Mouse (Mus musculus) kidney, embryonic 14.5 days (tissue): ENCODE results near the gene Paics. TPM values are rescaled to one million over a fixed set of nuclear protein-coding genes. Genes with fewer than 3 reads are reported as not detected.

ENCODE experiments used
- ATAC-seq: fragments of 200-750 bp; cut with Nextera tagmentation; 2 replicates; pipeline ENCODE4 v1.8.0; 2017; ENCODE audit warnings: moderate number of reproducible peaks, mild to moderate bottlenecking, moderate TSS enrichment, moderate library complexity; ENCODE audit not compliant: low FRiP score, low TSS enrichment
- H3K27ac ChIP-seq: fragments of 300-500 bp; sonication (generic); 2 replicates; pipeline ENCODE4 v1.5.1; 2014; ENCODE audit warnings: low read depth, mild to moderate bottlenecking, low read length, moderate library complexity, mixed read lengths
- H3K27me3 ChIP-seq: fragments of 300-500 bp; sonication (generic); 2 replicates; pipeline ENCODE4 v1.6.1; 2014; ENCODE audit warnings: mild to moderate bottlenecking, low read length; ENCODE audit not compliant: control insufficient read depth, insufficient read depth
- H3K36me3 ChIP-seq: fragments of 300-500 bp; sonication (generic); 2 replicates; pipeline ENCODE4 v1.6.1; 2014; ENCODE audit warnings: low read length, mixed read lengths; ENCODE audit not compliant: control insufficient read depth, insufficient read depth
- H3K4me1 ChIP-seq: fragments of 300-500 bp; sonication (generic); 2 replicates; pipeline ENCODE4 v1.6.1; 2014; ENCODE audit warnings: low read length, mixed read lengths; ENCODE audit not compliant: control insufficient read depth, insufficient read depth
- H3K4me2 ChIP-seq: fragments of 300-500 bp; sonication (generic); replicated peaks from 2 replicates; pipeline ENCODE4 v1.6.1; 2014; ENCODE audit warnings: low read depth, mild to moderate bottlenecking, low read length
- H3K4me3 ChIP-seq: fragments of 300-500 bp; sonication (generic); 2 replicates; pipeline ENCODE4 v1.5.1; 2014; ENCODE audit warnings: mild to moderate bottlenecking, low read length
- H3K9ac ChIP-seq: fragments of 300-500 bp; sonication (generic); 2 replicates; pipeline ENCODE4 v1.6.1; 2014; ENCODE audit warnings: low read depth, mild to moderate bottlenecking, low read length, moderate library complexity
- H3K9me3 ChIP-seq: fragments of 300-500 bp; sonication (generic); 2 replicates; pipeline ENCODE4 v1.6.1; 2016; ENCODE audit warnings: low read length; ENCODE audit not compliant: control insufficient read depth
- WGBS: fragments of 180-500 bp; shearing (Covaris S2); extraction: QIAGEN DNeasy Blood & Tissue Kit; methylation state at CpG from one replicate; pipeline ENCODE4 v1.1.7; 2014; 5-methylcytosine and 5-hydroxymethylcytosine counted together
- polyA plus RNA-seq: library from polyadenylated mRNA; unstranded; fragments of >200 nt; fragmentation: Nextera tagmentation; extraction: Ambion mirVana; gene quantifications from 2 replicates; pipeline ENCODE4 v1.2.1, GENCODE M21; 2014

Gene Paics
- polyA plus RNA-seq, 1 experiment from 2014 or later, result 349 TPM

DNA sequence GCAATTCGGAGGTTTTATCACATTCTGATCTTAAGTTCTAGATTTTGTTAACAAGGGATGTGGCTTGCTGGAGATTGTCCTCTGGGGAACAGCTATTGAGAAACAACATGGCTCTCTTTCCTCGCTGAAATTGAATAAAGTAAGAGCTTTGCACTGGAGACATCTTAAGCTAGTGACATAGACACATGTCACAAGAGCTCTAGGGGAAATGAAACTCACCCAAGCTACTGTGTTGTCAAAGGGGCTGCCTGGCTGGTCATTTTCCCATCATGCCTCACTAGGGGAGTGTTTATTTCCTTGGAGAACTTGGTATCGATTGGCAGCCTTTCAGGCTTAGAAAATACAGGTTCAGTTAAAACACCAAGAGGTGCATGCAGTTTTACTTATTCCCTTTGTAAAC lies 62.1 kb downstream of the Paics start:
- H3K4me3 ChIP-seq, result no peak overlapping the region
- no peak overlapping the region for H3K4me2 ChIP-seq
- no peak for ATAC-seq
- H3K27me3 ChIP-seq, result no peaks in the 10 kb centered on the region; the same call in 1 of the 2 replicates
- 76% methylated on average over 3 of the region's 3 CpGs for WGBS
- no peaks in the 10 kb centered on the region for H3K36me3 ChIP-seq
- H3K27ac ChIP-seq, result no peak overlapping the region
- H3K9me3 ChIP-seq, result no peaks in the 10 kb centered on the region
- no peaks in the 10 kb centered on the region; the same call in 1 of the 2 replicates for H3K4me1 ChIP-seq
- H3K9ac ChIP-seq, result no peak overlapping the region

DNA sequence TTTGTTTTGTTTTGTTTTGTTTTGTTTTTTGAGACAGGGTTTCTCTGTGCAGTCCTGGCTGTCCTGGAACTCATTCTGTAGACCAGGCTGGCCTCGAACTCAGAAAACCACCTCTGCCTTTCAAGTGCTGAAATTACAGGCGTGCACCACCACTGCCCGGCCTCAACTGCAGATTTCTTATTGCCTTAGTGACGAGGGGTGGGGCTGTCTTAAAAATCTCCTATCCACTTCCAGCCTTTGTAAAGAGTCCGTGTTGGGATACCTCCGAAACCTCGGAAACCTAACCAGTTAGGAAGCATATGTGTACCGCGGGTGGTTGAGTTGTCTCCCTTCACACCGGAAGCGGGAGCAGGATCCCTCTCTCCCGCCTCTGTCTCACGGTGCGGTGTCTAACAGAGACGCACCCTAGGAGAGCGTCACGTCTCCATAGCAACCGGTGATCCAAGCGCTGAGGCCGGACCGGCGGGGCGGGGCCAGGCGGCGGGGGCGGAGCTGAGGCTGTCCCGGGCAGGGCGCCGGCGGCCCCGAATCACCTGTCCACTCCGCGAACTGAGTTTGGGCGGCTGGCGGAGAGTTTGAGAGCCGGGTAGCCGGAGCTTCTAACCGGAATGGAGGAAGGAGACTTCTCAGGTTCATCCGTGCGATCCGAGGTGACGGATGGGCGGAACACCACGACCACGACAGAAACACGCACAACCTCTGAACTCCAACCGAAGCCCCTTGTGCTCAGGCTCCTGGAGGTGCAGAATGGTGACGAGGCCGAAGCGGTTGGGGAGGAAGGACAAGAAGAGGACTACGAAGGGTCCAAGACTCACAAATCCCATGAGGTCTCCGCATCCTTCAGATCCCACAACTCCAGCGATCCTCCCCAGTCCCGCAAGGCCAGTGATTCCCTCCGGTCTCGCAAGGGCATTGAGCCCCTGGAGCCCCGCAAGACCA lies 64.7 kb downstream of the Paics start, which contains the start of gene Thegl:
Gene Thegl, plus strand, starts transcription at position 480 of the 939 bp plus-strand sequence.
- H3K36me3 ChIP-seq, result no peaks in the 10 kb centered on the region
- H3K27ac ChIP-seq, result no peak within 1 kb of the TSS
- peak within 1 kb of the TSS; percentile 49 for H3K4me3 ChIP-seq
- H3K9me3 ChIP-seq, result no peaks in the 10 kb centered on the region
- peak; percentile 98 for ATAC-seq
- H3K27me3 ChIP-seq, result no peaks in the 10 kb centered on the region; the same call in 1 of the 2 replicates
- 7% methylated on average over 57 of the region's 57 CpGs for WGBS
- H3K4me1 ChIP-seq, result no peaks in the 10 kb centered on the region; the same call in 1 of the 2 replicates
- peak within 1 kb of the TSS; percentile 40; the same call in 1 of the 2 replicates for H3K9ac ChIP-seq
- peak within 1 kb of the TSS; percentile 73 for H3K4me2 ChIP-seq

Other genes starting within 250 kb of the Paics start
- gene Aasdh, start 45.8 kb upstream of the Paics start, polyA plus RNA-seq, result 13.2 and 20.8 TPM in 2 replicates
- gene Ppat, start 271 bp downstream of the Paics start, polyA plus RNA-seq, result 34.9 and 51.7 TPM in 2 replicates
- 77.6 and 103 TPM in 2 replicates for gene Srp72, start 23.4 kb downstream of the Paics start, polyA plus RNA-seq
- 0.41 TPM in 1 of 2 replicates, not detected in the other for gene Arl9, start 52.7 kb downstream of the Paics start, polyA plus RNA-seq
- gene Thegl, start 64.7 kb downstream of the Paics start, polyA plus RNA-seq, result not detected in 2 replicates
- gene Hopx, start 163.8 kb downstream of the Paics start, polyA plus RNA-seq, result 2.0 and 3.2 TPM in 2 replicates